Mouse (Mus musculus): ENCODE data around the gene Cavin2.

Cavin2 gene

DNA sequence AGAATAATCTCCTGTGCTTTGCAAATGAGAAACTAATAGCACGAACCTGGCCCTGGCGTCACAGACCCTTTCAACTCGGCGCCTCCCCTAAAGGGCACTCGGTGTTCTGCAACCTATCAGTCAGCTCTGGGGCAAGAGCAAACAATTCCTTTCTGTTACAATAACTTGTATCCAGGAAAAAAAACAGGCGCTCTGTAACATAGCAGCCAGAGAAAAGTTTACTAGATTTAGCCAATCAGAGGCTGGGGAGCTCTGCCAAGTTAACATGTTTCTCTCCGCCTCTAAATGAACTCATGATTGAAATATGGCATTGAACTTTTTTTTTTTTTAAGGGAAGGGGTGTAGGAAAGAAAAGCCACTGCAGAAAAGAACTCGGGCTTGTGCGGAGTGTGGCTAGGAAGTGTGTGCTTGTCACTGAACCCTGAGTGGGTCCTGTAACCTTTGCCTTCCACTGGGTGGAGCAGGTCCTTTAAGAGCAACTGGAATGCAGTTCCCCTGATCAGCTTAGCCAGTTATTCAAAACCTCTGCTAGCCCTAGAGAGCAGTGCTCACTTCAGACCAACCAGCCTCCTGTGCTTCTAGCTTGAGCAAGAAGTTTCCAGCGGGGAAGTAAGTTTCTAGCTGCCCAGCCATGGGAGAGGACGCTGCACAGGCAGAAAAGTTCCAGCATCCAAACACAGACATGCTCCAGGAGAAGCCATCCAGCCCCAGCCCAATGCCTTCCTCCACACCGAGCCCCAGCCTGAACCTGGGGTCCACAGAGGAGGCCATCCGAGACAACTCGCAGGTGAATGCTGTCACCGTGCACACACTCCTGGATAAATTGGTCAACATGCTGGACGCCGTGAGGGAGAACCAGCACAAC, at the start of gene Cavin2:
Gene Cavin2 (plus strand): TSS at position 372 of the 865 bp plus-strand sequence.
- peak; percentile 95 for DNase-seq

DNA sequence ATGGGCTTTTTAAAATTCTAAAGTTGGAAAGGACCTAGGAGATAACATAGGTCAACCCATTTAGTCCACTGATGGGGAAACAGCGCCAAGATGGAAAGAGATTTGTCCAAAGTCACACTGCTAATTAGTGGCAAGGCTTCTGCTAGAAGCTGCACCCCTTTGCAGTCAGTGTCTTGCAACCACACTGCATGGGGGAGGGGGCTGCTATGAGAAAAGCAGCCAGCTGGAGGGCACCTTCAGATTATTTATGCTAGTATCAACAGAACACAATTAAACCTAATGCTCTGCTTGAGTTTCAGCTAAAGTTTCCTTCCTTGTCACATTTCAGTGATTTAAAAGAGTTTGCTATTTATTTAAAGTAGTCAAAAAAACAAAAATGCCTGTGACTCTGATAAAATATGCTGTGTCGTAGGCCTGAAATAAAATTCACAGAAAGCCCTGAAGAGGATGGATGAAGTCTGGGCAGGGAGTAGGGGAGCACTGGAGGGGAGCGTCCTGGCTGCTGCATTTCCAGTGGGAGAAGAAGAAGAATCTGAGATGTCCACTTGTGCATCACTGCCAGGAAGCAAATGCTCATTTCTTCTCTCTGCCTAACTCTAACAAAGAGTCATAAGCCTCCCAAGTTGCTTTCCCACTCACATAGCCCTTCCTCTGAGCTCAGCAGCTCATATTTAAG, 47.5 kb upstream of the Cavin2 start:
- DNase-seq, result no peak

DNA sequence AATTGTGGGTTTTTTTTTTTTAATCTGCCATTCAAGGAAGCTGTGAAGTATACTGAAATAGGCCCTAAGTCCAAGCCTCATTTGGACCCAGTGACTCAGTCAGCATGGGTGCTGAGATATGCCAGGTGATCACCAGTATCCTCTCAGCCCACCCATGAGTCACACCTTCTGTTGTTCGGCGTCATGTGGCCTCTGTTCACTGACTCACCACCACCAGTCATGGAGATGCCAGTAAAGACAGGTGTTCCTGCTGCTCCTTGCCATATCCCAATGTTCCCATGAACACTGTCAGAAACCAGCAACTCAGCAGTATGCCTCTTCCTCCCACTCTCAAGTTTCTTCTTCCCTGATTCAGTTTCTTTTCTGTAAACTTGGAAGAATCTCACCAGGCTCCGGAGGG, 45.6 kb upstream of the Cavin2 start:
- no peak for DNase-seq

DNA sequence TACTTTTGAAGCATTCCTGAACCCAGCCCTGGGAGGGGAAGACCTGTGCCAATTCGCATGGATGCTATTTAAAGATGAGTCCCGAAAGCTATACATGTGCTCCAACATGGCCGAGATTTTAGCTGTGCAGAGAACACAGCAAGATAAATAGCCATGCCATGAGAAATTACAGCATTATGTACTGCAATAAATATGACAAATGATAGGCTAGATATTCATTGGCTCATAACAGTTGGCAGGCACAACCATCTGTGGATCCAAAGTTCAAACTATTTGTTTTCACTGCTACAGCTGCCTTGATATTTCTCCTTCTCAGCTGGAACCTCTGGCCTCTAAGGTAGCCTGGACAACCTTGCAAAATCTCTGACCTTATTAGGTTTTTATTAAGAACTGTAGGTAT, 45.1 kb upstream of the Cavin2 start:
- peak; percentile 21 for DNase-seq

DNA sequence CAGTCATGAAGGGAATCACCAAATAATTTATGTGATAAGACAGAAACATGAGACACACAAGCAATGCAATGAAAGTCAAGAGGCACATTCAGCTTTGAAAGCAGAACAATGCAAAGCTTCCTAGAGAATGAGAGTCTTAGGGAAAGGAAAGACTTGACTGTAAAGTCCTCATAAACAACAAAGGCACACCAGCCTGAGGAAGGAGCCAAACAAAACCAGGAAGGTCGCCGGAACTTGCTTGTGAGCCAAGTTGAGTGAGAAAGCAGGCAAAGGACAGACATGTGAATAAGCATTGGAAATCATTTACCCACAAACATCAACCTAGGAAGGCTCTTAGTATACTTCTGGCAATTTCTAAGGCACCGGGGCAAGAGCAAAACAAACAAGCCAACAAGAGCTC, 43.5 kb upstream of the Cavin2 start:
- peak; percentile 26 for DNase-seq

DNA sequence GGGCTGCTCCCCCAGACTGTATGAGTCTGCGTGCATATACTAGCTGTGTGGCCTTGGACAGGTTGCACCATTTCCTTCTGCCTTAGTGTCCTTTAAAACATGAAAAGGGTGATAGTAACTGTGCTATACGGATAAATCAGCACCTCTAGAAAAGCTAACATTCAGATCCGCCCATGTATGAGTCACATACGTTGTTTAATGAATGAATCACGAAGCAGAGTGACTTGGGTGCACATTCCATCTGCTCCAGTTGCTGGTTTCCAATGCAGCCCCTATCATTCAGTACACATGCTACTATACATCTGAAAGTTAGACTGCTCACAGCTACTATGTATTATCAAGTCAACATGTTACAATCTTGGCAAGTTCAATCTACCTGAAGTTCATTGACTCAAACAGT, 38.6 kb upstream of the Cavin2 start:
- DNase-seq, result no peak

DNA sequence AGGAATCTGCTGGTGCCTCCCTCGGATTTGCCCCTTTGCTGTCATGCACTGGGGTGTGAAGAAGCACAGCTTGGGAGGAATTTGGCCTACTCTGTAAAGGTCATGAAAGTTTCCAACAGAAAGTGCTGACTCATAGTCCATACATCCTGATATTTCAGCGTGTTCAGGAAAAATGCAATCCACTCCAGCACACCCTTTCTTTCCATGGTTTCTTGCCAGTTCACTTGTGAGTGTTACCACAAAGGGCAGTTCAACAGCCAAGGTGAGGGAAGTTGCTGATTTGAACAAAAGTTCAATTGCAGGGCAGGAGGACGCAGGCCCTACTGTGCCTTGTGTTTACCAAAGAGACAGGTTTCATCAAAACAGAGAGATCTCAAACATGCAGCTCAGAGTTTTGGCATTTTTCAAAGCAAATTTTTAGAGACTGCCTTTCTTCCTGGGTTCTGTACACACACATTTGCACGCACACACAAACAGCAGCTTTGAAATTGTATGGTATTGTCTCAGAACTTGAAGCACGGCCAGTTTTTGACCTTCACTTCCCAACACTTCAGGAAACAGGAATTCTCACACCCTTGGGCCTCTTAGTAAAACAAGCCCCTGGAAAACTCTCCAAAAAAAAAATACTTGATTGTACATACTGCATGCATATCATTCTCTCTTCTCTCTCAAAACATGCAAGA, 23.7 kb upstream of the Cavin2 start:
- peak; percentile 82 for DNase-seq

DNA sequence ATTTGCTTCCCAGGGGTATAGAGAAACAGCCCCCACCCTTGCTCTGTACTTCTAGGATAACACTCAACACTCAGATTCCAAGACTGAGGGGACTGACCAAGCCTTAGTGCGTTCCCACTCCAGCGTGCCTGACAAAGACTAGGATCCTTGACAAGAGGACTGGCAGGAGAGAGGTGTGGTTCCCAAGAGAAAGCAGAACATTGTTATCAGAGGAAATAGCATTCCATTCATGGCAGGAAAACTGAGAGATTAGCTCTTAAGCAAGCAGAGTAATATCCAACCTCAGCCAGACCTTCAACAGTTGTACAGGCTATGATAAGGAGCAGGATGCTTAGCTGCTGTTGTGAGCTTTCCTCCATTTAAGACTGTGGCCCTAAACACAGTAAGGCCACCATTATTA, 23.0 kb upstream of the Cavin2 start:
- DNase-seq, result peak; percentile 82

DNA sequence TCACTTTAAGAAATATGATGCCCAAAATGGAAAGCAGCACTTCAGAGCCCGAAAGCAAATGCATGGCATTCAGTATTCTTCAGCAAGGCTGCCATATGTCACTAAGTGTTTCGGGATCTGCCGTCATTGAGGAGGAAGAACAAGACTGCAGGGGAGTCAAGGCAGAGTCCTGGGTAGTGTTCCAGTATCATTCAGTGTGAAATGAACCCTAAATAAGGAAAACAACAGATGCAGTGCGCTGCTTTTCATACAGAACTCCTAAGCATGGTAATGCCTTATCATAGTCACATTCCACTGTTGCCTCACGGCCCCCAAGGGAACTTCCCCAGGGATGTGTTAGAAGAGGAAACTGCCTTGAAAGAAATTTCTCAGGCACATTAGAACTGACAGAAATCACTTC, 21.8 kb upstream of the Cavin2 start:
- no peak for DNase-seq

DNA sequence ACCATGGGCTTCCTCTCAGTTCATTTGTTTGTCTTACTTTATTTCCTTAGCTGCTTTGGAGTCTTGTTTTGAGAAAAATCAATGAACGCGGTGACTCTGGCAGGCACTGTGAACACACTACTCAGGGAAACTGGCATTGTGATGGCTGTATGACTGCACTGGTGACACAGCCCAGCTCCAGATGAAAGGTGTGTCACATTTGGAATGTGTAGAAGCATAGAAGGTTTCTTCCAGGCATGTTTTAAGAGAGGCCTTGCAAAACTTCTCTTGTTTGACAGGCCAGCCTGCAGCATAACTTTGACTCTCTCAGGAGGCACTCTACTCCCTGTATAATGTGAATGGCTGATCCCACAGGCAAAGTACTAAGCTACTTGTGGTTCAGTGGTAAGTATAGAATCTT, 20.7 kb upstream of the Cavin2 start:
- no peak for DNase-seq

DNA sequence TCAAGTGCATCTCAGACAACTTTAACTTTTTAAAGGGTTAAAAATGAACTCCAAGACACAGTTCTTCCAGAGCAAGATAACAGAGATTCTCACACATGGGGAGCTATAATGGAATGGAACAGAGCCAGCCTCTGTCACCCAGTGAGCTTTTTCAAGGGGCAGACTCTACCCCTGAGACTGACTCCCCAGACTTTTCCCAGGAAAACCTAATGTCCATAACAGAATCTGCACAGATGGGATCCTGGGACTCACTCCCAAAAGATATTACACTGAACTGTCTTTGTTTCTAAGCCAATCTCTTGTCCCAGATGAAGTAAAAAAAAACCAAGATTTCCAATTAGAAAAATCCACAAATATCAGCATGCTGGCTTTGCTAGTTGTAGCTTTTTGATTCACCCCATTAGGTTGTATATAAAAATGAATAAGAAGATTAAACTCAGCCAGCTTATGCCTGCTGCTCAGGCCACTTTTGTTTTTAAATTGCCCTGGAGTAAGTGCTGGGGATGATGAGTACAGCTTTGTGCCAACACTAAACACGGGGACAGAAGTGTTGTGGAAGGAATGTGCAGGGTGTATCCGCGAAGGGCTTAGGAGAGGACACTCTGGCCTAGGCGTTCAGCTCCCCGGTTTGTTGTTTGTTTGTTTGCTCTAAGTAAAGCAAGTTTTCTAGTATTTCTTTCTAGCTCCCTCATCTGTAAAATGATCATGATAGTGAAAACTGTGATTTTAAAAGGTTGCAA, 18.6 kb upstream of the Cavin2 start:
- DNase-seq, result no peak

DNA sequence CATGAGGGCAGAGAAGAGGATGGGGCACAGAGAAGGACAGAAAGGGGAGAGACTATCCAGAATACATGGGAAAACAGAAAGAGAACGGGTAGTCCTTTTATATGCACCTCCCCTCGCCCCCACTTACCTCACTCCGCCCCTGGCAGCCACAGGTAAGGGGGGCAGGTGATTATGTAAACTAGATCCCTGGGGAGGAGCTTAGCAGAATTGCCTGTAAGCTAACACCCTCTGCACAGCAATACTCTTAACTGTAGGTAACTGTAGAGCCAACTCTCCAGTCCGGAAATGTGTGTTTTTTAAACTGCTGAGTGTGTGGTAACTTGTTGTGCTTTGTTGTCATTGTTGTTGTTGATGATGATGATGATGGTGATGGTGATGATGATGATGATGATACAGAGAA, 17.1 kb upstream of the Cavin2 start:
- DNase-seq, result no peak

DNA sequence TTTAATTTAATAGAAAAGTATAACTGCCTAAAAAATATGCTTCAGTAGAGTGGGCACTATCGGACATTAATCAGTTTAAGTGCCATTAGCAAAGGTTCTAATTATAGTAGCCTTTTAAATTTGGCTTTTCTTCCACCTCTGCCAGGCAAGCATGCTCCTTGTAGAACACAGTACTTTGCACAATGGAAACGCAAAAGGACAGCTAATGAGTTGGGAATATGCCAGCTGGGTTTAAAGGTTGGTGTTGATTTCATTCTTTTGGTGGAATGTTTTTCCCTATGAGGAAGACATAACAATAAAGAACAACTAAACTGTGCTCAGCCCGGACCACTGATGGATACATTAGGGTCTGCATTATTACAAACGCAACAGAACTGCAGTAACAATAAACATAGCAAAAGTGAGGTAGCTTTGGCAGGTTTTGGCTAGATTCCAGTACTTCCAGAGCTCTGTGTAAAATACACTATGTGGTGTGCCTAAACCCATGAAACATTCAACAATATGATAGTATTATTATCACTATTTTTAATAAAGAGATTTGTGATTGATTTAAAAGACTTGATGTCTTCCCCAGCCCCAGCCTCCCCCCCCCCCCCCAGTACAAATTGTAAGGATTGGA, 16.2 kb upstream of the Cavin2 start:
- no peak for DNase-seq

DNA sequence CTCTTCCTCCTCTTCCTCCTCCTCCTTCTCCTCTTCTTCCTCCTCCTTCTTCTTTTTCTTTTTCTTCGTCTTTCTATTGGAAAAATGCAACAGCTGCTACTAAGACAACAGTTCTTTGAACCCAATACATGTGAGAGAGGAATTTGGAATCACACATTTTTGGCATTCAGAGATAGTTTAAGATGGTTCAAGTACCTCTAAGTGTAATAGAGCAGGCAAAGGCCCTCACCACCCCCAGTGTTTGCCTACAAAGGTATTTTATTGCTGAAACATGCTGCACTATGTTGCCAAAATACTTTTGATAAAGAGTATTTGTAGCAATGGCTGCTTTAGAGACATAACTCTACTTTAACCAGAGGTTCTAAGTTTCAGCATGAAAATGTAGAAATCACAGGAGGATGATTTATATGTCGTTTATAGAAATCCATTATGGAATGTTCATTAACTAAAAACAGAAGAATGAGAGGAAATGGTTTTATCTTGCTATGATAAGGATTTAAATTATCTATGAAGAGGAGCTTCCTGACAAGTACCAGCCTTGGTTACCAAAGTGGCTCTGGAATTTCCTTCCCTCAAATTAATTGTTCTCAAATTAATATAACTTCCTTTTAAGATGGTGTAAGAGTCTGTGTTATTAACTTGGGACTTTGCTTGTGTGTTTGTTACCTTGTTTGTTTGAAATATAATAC, 10.9 kb upstream of the Cavin2 start:
- peak; percentile 47 for DNase-seq

DNA sequence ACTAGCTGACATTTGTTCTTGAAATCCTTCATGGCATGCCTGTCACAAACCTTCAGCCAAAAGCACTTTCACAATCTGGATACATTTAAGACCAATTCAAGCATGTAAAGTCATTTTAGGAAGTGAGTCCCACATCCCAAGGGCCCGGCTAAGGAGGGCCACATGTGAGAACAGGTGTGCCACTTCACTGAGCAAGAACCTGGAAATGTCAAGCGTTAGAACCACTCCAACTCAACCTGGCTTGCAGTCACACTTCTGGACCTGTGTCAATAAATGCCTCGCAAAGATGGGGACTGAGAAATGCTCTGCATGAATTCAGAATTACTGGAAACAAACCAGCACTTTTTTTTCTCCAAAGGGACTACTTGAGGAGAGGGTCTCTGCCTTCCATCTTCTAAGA, 725 bp upstream of the Cavin2 start:
- peak; percentile 63 for DNase-seq

DNA sequence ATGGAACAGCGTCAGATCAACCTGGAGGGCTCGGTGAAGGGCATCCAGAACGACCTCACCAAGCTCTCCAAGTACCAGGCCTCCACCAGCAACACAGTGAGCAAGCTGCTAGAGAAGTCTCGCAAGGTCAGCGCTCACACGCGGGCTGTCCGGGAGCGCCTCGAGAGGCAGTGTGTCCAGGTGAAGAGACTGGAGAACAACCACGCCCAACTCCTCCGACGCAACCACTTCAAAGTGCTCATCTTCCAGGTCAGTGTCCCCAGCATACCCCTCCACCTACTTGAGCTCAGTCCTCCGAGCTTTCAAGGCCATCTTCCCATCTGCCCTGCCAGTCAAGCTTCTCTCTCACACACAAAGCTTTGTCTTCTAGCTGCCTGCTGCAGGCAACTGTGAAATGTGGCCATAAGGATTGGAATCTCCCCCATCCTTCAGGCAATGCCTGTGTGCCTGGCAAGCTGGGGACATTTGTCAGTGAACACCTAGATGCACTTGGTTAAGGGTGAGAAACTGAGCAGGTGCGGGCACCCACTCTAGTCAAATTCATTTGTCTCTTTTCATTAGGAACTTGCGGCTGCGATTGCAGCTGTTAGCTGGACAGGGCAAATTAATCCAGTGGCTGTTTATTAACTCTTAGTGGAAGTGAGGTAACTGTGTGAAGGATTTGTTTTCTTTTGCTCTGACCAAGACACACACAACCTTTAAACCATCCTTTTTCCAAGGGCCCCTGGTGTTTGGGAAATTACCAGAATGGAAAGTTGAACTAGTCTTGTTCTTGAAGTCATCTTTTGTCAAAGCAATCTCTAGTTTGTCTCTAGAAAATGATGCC, 907 bp downstream of the Cavin2 start:
- peak; percentile 47 for DNase-seq

DNA sequence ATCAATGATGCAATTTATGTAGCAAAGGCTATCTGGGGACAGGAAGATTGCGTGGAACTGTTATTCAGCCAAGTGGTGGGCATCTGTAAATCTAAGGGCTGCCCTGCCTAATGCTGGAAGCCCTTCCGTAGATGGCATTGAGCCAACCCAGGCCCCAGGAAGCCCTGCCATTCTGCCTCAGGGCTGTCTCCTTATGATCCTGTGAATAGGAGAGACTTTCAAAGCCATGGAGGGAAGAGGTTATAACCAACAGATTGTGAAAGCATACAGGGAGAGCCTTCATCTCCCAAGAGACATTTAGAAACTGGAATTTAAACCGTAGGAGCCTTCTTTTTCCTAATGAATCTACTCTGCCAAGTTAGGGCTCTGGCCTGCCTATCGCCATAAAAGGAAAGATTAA, 1.7 kb downstream of the Cavin2 start:
- DNase-seq, result peak; percentile 70

DNA sequence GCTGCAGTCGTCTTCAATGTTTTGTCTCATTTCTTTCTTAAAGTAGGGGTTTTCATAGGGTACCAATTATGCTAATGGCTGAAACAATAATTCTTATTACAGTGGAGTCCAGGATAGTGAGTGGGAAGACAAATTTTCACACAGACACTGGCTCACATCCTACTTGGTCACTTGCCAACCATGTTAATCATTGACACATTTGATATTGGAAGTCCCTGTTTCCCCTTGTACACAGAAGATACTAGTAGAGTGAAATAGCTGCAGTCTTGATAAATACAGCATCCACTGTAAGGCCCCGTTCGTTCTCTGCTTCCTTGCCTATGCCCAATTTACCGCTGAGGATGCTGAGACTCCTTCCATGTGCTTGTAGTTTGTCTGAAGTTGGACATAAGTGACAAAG, 3.4 kb downstream of the Cavin2 start:
- DNase-seq, result peak; percentile 40

DNA sequence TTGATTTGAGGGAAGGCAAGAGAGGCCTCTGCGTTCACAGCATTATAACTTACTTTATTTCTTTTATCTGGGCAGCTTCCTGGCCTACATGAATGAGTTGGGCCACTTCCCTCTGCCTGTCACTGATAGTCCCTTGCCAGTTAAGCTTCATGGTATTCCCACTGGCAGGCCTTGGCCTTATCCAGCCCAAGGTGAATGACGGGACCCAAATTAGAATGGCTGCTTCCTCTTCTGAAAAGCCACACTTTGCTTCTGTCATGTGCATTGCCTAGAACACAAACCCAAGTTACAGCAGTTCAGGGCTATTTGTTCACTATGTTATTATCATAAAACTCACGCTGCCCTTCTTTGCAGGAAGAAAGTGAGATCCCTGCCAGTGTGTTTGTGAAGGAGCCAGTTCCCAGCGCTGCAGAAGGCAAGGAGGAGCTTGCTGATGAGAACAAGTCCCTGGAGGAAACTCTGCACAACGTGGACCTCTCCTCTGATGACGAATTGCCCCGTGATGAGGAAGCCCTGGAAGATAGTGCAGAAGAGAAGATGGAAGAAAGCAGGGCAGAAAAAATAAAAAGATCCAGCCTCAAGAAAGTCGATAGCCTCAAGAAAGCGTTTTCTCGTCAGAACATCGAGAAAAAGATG, 11.5 kb downstream of the Cavin2 start:
- DNase-seq, result no peak

DNA sequence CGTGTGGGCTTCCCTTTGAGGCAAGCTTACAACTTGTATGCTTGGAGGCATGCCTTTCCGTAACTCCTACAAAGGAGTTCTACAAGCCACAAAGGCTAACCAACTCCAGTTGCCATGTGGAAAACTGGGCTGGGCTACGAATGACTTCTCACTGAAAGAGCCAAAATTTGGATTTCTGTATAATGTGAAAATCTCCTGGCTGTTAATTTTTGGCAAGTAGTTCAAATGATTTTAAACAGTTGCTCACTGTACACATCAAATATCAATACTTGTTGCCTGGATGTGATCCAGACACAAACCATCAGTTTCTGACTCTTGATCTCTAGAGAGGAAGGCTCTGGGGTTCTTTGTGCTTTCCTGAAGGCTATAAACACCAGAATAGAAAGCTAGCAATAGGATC, 18.1 kb downstream of the Cavin2 start:
- DNase-seq, result no peak

DNA sequence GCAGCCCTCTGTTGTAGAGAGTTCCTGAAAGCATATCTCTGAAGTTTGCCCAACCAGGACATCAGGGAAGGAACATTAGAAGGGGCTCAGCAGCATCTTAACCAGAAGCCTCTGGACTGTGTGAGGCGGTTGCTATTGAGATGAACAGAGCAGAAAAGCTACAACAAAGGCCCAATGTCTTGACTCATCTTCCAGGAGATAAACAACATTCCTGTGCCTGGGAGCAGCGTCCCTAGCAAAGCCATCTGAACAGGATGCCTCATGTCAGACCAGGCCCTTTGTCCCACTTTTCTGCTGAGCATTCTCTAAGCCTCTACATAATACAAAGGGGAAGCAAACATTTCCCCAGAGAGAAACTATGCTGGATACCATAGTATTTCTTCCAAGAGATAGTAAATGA, 26.6 kb downstream of the Cavin2 start:
- no peak for DNase-seq
